Mouse (Mus musculus) C2C12 (cell line): ENCODE measurements around the gene Fam222b.
"Not testable (repeated sequence)": the region's sequence is repeated elsewhere in the genome, so short reads cannot be mapped to it uniquely, and the experiment has no call there.

ENCODE experiments used
- CTCF ChIP-seq: IDR thresholded peaks from one replicate; pipeline ENCODE4 v1.5.1; 2011; ENCODE audit not compliant: control insufficient read depth, insufficient read depth, insufficient read length
- MYOG ChIP-seq: IDR thresholded peaks from one replicate; pipeline ENCODE4 v1.6.1; 2011; ENCODE audit not compliant: control insufficient read depth, insufficient read length; ENCODE audit errors: extremely low read depth

- TF ChIP-seq CTCF, MYOG: not testable (repeated sequence)
Observed at GRCm38 (mm10) chr11:78048637-78049036, 45.8 kb upstream of the Fam222b start.
